Mouse (Mus musculus) layer of hippocampus, adult 11-12 months (tissue): Measurements from ENCODE around the gene Ankra2.

Source experiments
- DNase-seq: peaks from one replicate; pipeline ENCODE4 v3.0.0; 2022; ENCODE audit warnings: low spot score

The Ankra2 gene

GRCm38 (mm10) chr13:98296072-98296471 is 33.2 kb downstream of the Ankra2 start:
- no peak for DNase-seq

GRCm38 (mm10) chr13:98297883-98298482 is 35.1 kb downstream of the Ankra2 start:
- no peak for DNase-seq

DNA sequence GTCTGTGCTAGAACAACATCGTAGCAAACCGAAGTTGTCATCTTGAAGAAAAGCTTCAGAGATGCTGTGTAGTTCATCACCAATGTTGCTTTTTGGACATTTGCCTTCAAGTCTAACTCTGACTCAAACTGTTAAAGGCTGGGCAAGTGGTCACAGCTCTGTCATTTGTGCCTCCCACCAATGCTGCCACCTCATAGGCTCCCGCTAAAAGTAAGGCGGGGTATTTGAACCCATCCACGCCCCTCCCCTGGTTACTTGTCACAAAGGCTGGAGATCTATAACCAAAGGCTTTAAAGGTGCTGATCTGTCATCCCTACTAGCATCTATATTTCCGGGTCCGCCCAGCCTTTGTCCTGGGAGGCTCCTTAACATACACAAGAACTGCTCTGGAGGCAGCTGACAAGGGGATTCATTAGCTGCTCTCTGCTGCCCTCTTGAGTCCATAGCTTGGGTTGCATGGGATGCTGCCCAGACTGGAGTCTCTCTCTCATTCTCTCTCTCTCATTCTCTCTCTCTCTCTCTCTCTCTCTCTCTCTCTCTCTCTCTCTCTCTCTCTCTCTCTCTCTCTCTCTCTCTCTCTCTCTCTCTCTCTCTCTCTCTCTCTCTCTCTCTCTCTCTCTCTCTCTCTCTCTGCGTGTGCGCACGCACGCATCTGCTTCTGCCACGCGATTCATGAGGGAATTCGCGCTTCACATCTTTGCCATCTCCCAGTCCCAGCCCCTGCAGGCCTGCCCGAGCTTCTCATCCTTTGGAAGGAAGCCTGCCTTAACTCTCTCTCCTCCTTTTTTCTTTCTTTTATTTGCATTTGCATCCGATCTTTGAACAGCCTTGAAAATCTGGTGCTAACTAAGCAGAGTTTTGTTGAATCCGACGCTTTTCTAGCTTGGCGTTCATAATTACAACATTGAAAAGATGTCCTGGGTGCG is 36.2 kb downstream of the Ankra2 start:
- peak; percentile 86 for DNase-seq

DNA sequence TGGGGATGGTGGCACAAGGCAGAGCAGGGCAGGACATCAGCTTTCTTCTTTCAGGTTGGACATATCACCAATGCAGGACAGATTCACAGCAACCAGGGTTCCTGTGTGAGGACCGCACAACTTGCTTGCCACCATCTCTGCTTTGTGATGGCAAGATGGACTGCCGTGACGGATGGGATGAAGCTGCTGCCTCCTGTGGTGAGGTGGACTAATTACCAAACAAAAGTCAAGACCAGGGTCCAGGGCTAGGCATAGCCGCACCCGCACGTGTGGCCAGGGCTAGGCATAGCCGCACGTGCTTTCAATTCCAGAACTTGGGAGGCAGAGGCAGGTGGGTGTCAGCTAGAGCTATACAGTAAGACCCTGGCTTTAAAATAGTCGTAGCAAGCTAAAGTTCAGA is 42.4 kb downstream of the Ankra2 start:
- no peak for DNase-seq

GRCm38 (mm10) chr13:98306393-98306792 is 43.5 kb downstream of the Ankra2 start:
- no peak for DNase-seq

DNA sequence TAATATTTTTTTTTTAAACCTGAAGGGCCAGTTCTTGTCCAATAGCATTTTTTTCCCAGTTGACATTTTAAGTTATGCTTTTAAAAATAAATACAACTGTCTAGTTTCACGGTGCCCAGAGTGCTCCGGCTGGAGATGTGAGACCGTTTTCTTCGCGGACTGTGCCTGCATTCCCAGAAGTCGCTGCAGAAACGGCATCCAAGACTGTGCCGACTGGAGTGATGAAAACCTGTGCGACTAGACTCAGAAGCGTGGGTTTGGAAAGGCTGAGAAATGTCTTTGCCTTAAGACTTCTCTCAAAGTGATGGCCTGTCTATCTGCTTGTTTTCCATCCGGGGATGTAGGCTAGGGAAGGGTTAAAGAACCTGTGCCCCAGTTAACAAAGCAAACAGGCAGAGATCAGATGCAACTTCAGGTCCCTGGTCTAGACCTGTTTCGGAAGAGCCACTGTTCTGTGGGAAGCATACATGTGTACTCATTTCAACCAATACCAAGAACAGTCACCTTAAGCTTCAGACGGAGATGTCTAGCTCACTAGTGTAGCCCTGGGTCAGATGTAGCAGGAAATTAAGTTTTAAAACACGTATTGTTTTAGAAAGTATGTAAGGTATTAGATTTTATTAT is 44.1 kb downstream of the Ankra2 start:
- DNase-seq: no peak

- no peak for DNase-seq
Measured at GRCm38 (mm10) chr13:98308004-98308403, 45.1 kb downstream of the Ankra2 start.

DNA sequence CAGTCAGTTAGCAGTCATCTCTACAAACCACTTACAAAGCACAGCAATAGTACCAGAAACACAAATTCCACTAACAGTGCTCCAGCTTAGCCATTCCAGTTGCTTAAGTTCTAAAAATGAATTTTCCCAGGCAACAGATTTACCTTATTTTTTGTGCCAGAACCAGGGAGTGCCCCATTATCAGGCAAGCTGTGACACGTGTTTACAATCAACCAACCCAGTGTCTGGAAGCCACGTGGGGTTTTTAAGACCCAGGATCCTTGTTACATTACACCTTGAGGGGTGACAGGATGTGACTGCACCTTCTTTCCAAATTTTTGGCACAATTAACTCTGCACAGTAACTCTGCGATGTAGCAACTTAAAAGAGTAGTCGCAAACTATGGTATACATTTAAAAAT is 45.9 kb downstream of the Ankra2 start:
- no peak for DNase-seq

GRCm38 (mm10) chr13:98311597-98311996 is 48.7 kb downstream of the Ankra2 start:
- no peak for DNase-seq

DNA sequence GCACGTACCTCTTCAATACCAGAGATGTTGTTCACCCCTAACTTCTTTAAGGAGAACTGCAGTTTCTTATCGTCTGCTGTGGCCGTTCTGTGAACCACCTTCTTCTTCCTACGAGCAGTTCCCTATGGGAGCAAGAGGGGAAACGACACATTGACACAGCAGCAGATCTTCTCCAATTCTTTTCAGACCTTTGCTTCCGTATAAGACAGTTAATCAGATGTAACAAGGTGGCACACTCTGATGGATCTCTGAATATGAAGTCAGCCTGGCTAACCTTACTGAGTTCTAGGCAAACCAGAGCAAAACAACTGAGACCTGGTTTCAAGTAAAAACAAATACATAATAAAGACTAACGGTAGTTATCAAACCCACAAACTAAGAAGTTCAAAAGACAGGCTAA is 50.8 kb downstream of the Ankra2 start:
- DNase-seq: no peak

DNA sequence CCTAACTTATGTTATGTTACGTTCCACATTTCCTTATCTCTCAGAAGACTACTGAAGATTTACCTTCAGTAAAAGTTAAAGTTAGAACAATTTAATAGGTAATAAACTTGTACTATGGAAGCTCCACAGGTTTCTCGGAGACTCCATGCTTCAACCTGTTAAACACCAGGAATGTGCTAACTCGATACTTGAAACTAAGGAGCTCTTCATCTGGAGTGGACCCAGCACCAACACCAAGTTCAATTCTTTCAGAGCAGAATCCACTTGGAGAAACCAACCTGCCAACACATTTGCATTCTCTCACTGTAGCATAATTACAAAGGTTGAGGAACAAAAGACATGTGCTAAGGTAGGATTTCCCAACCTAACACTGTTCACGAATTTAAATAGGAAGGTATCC is 52.2 kb downstream of the Ankra2 start:
- DNase-seq: no peak

- no peak for DNase-seq
Measured at GRCm38 (mm10) chr13:98316140-98316479, 53.2 kb downstream of the Ankra2 start.

DNA sequence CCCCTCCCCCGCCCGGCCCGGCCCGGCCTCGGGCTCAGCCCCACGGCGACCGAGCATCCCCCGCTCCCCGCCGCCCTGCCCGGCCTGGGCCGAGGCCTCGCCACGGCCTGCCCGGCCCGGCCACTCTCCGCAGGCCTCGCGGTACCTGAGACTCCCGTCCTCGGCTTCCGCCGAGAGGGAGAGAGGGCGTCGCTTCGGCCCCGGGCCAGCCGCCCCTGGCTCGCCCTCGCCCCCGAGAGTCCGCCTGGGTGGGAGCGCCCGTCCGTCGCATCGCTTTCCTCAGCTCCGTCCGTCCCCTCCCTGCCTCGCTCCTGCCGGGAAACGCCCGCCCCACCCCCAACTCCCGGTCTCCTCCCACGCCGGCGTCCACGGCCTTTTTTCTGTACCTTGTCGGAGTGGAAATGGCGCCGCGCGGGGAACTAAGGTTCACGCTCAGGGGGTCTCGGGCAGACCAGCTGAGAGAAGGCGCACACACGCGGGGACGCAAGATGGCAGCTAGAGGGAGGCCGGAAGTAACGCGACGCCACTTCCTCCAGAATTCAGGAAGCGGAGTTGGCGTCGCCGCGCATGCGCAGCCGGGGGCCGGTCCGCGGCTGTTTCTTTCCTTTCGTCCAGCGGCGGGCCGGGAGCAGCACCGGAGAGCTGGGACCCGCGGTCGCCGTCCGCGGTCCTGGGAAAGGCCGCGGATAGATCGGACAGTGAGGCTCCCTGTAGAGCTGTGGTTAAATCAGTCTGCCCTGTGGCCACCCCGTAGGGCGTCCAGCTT is 53.8 kb downstream of the Ankra2 start, which contains the start of gene Btf3:
Gene Btf3, minus strand, starts transcription at position 527 of the 766 bp plus-strand sequence.
- DNase-seq: peak; percentile 93

- no peak for DNase-seq
Measured at GRCm38 (mm10) chr13:98317246-98317677, 54.4 kb downstream of the Ankra2 start.

DNA sequence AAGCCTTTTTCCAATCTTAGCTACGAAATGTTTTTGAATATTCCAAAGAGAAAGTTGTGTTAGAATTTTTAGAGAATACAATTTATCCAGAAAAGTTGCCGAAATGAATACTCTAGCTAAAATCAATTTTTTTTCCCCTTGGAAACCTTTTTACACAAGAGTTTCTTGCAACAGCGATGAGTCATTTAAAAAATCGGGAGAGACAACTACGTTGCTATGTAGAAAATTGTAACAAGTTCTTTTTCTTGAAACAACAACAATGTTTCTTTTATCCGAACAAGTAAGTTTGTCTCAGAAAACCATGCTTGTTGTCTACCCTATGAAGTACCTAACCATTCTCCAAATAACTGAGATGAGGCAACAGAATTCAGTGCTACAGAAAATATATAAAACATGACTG is 55.0 kb downstream of the Ankra2 start:
- no peak for DNase-seq
